Mouse (Mus musculus) liver, adult 2 months (tissue): ENCODE data around the gene Zpr1.

Source experiments
- CTCF ChIP-seq: fragments of 200-500 bp; IDR thresholded peaks from 2 replicates; pipeline ENCODE4 v1.5.1; 2011; ENCODE audit warnings: low read depth, low read length, control low read depth
- POLR2A ChIP-seq: fragments of 200-500 bp; IDR thresholded peaks from 2 replicates; pipeline ENCODE4 v1.6.1; 2011; ENCODE audit warnings: low read length, control low read depth; ENCODE audit not compliant: insufficient read depth; ENCODE audit errors: extremely low read depth

- TF ChIP-seq CTCF = no peak
- TF ChIP-seq POLR2A = no peak
Observed at GRCm38 (mm10) chr9:46314921-46315320, 42.1 kb downstream of the Zpr1 start.
